Mouse (Mus musculus) liver, adult 2 months (tissue): ENCODE measurements around the gene Tmem217.

Source experiments
- CTCF ChIP-seq: fragments of 200-500 bp; IDR thresholded peaks from 2 replicates; pipeline ENCODE4 v1.5.1; 2011; ENCODE audit warnings: low read depth, low read length, control low read depth
- POLR2A ChIP-seq: fragments of 200-500 bp; IDR thresholded peaks from 2 replicates; pipeline ENCODE4 v1.6.1; 2011; ENCODE audit warnings: low read length, control low read depth; ENCODE audit not compliant: insufficient read depth; ENCODE audit errors: extremely low read depth

DNA sequence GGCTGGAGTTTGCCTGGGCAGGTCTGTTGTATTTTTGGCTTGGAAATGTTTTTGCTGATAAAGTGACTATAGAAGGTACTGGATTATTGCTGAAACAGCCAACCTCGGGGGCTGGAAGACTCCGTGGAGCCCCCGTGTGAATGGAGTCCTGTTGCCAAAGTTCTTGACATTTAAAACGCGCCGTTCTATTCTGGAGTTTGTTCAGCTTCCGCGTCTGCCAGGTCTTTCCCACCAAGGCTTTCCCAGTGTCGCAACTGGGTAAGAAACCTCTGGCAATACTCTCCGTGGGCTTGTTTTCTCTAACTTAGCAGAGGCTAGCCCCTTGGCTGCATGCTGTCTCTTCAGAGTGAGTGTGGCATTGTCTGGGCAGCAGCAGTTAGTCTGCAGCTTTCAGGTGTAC lies 4.3 kb upstream of the Tmem217 start:
- TF ChIP-seq POLR2A, result no peak
- no peak for TF ChIP-seq CTCF
